Mouse (Mus musculus): ENCODE measurements around the gene St8sia6.

The St8sia6 gene

GRCm38 (mm10) chr2:13793969-13794363 is at the start of gene St8sia6:
Gene St8sia6 (minus strand): TSS chr2:13794064.
- no peak for DNase-seq

GRCm38 (mm10) chr2:13836310-13836709 is 42.4 kb upstream of the St8sia6 start:
- DNase-seq, result no peak

DNA sequence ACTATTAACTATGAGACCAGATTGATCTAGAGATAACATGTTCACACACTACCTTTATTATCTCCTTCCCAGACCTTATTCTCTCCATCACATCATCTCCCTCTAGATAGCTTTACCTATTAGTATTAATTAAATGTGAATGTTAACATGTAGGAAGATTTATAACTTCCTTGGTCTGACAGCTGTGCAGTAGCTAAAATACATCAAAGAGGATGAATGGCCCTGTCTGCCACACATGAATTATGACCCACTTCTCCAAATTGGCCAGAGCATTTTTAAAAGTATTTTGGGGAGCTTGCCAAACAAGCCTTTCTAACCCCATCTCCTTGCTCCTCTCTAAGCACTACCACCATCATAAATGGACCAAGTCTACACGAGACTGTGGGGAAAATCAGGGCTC is 41.1 kb upstream of the St8sia6 start:
- no peak for DNase-seq

DNA sequence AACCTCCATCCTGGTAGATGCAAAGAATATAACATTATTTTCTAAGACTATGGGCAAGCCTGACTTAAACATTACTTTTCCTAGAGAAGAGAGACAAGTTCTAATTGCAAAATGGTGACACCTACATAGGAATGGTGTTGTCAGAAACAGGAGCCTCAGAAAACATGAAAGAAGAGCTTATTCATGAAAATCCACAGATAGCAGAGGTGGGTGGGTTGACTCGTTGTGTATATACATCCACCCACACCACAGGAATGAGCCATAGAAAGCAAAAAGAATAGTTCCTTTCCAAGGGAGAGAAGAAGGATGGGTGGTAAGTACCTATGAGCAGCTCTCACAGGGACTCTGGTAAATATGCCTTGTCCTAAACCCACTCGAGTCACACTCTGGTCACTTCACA is 22.8 kb upstream of the St8sia6 start:
- DNase-seq, result no peak

DNA sequence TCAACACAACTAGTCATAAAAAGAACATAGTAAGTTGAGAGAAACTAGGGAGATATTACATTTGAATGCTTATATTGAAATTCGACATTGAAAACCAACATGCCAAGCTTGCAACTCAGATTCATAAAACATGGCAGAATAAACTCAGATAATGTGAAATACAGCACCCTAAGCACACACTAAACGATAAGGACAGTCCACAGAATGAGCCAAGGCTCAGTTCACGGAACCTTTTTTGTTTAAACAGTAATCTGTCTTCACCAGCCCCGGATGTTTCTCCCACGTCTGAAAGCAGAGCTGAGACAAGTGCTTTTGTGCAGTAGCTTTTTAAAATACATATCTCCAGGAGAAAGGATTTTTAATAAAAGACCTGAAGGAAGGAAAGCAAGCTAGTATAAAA is 14.7 kb upstream of the St8sia6 start:
- no peak for DNase-seq

DNA sequence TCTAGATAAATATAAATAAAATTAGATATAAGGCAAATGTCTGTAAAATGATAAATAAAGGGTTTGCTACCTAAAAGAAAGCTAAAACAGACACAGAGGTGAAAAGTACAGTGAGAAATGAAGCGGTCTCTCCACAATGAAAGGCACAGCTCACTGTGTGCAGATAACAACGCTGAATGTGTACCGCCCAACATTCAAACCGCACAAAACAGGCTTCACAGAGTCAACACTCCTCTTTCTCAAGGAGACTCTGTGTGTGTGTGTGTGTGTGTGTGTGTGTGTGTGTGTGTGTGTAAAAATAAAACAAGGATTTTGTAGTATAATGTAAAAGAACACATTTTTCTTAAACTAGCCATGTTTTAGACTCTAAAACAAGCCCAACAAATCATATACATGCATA is 14.1 kb upstream of the St8sia6 start:
- DNase-seq, result no peak

- no peak for DNase-seq
These were observed 12.3 kb upstream of the St8sia6 start for GRCm38 (mm10) chr2:13806120-13806519.

DNA sequence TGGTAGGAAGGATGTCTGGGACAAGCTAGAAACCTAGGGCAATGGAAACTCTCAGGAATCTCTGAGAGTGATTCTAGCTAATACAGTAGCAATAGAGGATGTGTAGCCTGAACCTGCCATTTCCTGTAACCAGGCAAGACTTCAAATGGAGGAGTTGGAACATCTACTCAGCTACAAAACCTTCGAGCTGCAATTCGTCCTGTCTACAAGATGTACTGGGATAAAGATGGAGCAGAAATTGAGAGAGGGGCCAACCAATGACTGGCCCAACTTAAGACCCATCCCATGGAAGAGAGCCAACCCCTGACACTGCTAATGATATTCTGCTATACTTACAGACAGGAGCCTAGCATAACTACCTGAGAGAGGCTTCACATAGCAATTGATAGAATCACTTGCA is 6.8 kb upstream of the St8sia6 start:
- no peak for DNase-seq

DNA sequence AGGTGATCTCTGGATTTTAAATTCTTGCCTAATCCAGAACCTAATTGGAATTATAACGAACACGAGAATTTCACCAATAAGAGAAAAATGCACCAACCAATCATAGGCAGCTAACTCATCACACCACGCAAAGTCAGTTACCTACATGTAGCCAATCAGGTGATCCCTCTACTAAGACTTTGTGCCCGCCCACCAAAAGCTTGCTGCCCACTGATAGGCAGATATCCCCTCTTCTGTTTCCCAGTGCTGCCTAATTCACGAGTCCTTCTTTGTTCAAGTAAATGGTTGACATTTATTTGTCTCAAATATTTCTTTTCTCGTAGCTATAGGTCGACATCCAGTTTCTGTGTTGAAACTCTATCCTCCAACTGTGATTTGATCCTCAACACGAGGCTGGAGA is 582 bp upstream of the St8sia6 start:
- DNase-seq, result no peak

DNA sequence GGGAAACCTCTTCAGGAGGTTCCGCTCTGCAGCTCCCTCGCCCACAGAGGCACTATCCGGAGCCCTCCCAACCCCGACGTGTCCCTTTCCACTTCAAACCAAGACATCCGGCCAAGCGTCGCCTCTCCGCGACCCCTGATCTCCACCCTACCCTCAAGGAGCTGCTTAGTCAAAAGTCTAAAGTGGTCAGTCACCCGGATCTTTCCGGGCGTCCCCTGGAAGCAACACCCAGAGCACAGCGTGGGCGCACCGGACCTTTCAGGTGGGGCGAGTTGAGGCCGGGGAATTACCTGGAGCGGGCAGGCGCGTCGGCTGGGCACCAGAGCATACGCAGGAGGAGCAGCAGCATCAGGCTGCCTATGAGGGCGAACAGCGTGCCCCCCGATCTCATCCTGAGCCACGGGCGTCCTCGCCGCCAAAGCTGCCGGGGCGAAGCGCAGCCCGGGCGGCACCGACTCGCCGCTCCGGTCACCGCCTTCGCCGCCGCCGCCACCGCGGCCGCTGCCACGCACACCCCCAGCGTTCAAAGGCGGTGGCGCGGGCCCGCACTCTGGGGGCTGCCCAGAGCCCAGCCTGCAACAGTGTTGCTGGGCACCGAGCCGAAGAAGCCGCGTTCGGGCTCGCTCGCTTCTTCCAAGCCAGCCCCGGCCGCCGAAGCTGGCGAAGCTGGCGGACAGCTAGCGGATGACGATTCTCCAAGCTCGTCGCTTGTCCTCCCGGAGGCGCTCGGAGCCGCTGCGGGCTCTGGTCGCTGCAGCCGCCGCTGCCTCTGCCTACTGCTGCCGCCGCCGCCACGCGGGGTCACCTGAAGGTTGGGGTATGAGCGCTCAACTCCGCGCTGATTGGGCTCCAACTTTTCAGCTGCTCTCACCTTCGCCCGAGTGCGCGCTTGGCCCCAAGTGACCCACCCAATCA is 553 bp downstream of the St8sia6 start:
- peak; percentile 9 to 18 for DNase-seq

GRCm38 (mm10) chr2:13792256-13793005 is 1.4 kb downstream of the St8sia6 start:
- DNase-seq, result no peak

DNA sequence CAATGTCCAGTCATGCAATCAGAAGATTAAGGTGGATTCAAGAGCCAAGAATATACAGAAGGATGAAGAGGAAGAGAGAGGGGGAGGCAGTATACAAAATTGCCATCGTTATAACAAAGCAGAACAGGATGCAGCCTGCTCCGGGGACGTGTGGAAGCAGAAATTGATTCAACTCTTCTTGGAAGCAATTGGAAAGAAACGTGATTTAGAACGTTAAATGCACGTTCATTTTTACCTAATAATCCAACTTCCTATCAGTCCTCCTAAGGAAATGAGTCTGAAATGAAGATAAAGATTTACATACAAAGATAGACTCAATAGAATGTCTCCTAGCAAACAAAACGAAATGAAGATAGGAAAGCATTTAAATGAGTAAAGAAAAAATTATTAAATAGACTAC is 2.3 kb downstream of the St8sia6 start:
- DNase-seq, result no peak

GRCm38 (mm10) chr2:13789365-13789764 is 4.5 kb downstream of the St8sia6 start:
- no peak for DNase-seq

- DNase-seq, result no peak
These were observed 7.2 kb downstream of the St8sia6 start for GRCm38 (mm10) chr2:13786577-13787168.

- peak in 1 of 2 experiments; percentile 10 for DNase-seq
These were observed 7.9 kb downstream of the St8sia6 start for GRCm38 (mm10) chr2:13785992-13786391.

DNA sequence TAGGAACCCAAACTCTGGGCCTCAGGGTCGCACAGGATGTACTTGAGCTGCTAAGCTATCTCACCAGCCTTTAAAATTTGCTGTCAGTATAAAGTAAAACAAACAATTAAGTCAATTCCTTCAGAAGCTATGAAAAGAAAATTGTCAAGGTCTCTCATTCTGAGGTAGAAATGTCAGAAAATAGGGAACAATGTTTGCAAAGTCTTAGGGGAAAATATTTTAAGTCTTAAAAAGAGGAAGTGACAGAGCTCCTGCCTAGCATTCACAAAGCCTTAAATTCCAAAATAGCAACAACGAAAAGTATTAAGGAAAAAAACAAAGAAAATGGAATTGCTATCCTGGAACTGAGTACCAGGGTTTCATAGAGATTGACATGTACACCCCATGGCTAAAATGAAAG is 8.6 kb downstream of the St8sia6 start:
- no peak for DNase-seq

DNA sequence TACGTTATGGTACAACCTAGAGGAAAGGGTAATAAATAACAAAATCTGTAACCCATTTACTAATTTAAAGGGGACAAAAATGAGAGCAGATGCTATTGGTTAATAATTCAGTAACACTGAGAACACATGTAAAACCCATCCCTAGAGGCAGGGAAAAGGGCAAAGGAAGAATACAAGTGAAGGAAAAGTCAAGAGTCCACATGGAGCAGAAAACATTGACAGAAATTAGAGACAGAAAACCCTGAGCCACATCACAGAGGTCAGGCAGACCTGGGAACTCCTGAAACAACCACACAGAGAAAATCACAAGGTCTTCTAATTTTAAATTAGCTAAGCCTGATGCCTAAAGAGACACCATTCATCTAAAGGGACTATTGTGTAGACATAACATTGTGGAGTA is 9.4 kb downstream of the St8sia6 start:
- DNase-seq, result no peak

DNA sequence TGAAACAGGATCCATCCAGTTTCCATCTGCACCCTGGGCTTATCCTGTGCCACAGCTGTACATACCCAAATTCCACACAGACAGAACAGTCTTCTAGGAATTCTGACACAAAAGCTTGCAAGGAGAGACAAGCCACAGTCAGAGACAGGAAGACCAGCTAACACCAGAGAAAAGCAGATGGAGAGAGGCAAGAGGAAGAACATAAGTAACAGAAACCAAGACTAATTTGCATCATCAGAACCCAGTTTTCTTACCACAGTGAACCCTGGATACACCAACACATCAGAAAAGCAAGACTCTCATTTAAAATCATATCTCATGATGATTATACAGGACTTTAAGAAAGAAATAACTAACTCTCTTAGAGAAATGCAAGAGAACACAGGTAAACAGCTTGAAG is 16.8 kb downstream of the St8sia6 start:
- DNase-seq, result no peak

DNA sequence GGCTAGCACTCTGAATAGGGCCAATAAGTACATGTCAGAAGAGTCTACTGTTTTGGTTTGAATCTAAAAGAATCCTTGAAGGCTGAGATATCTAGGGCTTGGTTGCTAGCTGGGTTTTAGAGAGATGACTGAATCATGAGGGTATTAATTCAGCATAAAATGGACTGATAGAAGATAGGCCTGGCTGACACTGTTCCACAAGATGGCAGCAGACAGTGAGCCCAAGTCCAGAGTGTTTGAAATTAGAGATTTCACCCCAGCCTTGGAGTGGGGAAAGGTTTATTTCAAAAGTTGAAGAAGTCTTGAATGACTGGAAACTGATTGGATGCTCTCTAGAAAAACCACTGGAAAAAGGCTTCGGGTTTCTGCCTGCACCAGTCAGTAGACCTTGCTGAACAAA is 17.4 kb downstream of the St8sia6 start:
- no peak for DNase-seq

DNA sequence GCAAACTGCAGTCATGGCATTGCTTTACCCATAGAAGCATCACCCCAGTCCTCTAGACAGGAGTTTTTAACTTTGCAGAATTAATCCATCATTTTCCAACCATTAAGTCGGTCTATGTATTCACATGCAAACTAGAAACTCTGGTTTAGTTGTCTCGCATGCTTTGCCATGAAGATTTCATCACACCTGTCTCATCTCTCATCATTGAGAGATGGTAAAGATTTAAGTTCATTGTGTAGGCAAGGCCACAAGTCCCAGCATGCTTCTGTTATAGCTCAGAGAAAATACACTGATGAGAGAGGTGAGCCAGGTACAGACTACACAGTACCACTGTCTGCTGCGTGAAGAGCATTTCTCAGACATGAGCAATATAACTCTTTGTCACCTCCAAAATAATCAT is 18.8 kb downstream of the St8sia6 start:
- no peak for DNase-seq

DNA sequence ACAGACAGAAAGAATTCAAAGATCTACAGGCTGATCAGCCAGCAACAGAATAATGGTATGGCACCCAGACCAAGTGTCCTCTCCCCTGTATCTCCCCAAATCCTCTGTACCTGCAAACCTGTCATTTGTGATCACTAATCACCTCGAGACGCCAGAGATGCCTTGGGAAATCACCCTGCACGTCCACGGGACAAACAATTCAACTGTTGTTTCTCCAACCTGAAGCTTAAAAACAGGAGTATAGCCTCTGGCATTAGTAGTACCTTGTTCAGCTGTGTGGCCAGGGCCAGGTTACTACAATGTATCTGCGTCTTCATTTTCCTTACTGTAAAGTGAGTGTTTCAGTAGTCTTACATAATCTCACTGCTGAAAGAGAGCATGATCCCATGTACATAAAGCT is 25.3 kb downstream of the St8sia6 start:
- DNase-seq, result no peak

DNA sequence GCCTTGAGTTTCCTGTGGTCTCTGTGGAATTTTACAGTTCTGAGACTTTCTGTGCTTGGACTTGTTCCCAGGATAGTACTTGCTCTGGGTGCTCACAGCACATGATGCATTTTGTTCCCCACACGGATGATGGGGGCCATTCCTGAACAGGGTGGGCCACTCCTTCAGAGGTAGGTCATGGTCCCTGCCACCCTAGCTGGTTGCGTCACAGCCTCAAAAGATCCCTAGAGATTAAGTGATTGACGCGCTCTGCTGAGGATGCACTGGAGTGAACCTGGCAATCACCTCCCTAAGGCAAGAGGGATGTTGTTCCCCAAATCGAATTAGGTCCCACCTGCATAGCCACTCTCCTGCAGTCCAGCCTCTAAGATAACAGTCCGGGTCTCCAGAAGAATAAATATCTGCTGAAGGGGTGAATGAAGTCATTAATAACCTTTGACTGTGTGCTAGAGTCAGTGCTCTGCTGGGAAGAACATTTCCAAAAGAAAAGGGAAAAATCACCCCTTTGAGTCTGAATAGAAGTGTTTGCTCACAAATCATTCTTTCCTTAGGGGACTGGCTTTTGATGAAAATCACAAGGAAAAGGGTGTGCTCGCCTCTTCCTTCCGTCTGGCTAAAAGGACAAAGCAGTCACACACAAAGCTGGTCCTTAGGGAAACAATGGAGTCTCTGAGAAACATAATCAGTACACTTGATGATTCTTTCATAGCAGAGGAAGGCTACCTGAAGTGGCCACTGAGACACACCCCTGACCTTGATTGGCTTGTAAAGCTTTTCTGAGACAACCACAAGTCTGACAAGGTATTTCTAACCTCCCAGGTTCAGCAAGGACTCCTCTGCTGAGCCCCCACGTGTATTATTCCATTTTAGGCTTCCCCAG is 26.1 kb downstream of the St8sia6 start:
- no peak for DNase-seq

- no peak for DNase-seq
These were observed 33.5 kb downstream of the St8sia6 start for GRCm38 (mm10) chr2:13760366-13760765.
